Mouse (Mus musculus) kidney, adult 2 months (tissue): ENCODE measurements at regions not wholly inside any gene's neighbourhood (a gene's known extent, or its start where the extent isn't known, plus 50 kb on each side); places are given as distances from the start of the nearest gene placed in this dataset.
"Not testable (repeated sequence)": the region's sequence is repeated elsewhere in the genome, so short reads cannot be mapped to it uniquely, and the experiment has no call there.

ENCODE experiments used
- DNase-seq: peaks from one replicate; pipeline ENCODE4 v3.0.0; 2021
- H3K27ac ChIP-seq: fragments of 200-500 bp; 2 replicates; pipeline ENCODE4 v1.5.1; 2012; ENCODE audit warnings: low read depth, low read length, control low read depth, inconsistent platforms; ENCODE audit not compliant: insufficient read depth
- H3K27me3 ChIP-seq: fragments of 200-500 bp; replicated peaks from 2 replicates; pipeline ENCODE4 v1.6.1; 2012; ENCODE audit warnings: mild to moderate bottlenecking, moderate library complexity, low read length, inconsistent platforms; ENCODE audit not compliant: control insufficient read depth, insufficient read depth
- H3K36me3 ChIP-seq: fragments of 200-500 bp; 2 replicates; pipeline ENCODE4 v1.6.1; 2012; ENCODE audit warnings: mild to moderate bottlenecking, moderate library complexity, low read length, inconsistent platforms; ENCODE audit not compliant: control insufficient read depth, insufficient read depth
- H3K4me1 ChIP-seq: fragments of 200-500 bp; 2 replicates; pipeline ENCODE4 v1.6.1; 2011; ENCODE audit warnings: low read length; ENCODE audit not compliant: control insufficient read depth, insufficient read depth
- H3K4me3 ChIP-seq: fragments of 200-500 bp; 2 replicates; pipeline ENCODE4 v1.5.1; 2011; ENCODE audit warnings: mild to moderate bottlenecking, low read depth, low read length, control low read depth; ENCODE audit not compliant: insufficient read depth
- CTCF ChIP-seq: fragments of 200-500 bp; conservative IDR thresholded peaks from 2 replicates; pipeline ENCODE4 v1.5.1; 2011; ENCODE audit warnings: low read depth, mild to moderate bottlenecking, control low read depth, low read length, moderate library complexity, mixed read lengths; ENCODE audit not compliant: insufficient read depth, insufficient read length
- POLR2A ChIP-seq: fragments of 200-500 bp; IDR thresholded peaks from one replicate; pipeline ENCODE4 v1.6.1; 2011; ENCODE audit warnings: low read depth, low read length, control low read depth
- WGBS: fragments of 180-500 bp; shearing (Covaris S2); methylation state at CpG from one replicate; pipeline ENCODE4 v1.1.7; 2018; 5-methylcytosine and 5-hydroxymethylcytosine counted together

GRCm38 (mm10) chr13:44663730-44664129 is 65.5 kb upstream of the Jarid2 start:
- no peaks in the 10 kb centered on the region for H3K4me1 ChIP-seq
- H3K27me3 ChIP-seq: no peaks in the 10 kb centered on the region
- H3K36me3 ChIP-seq: no peaks in the 10 kb centered on the region
- no peak for DNase-seq
- no peak overlapping the region for H3K4me3 ChIP-seq
- WGBS: 71% methylated on average over 7 of the region's 7 CpGs
- TF ChIP-seq POLR2A: no peak
- no peak for TF ChIP-seq CTCF
- no peak overlapping the region for H3K27ac ChIP-seq

DNA sequence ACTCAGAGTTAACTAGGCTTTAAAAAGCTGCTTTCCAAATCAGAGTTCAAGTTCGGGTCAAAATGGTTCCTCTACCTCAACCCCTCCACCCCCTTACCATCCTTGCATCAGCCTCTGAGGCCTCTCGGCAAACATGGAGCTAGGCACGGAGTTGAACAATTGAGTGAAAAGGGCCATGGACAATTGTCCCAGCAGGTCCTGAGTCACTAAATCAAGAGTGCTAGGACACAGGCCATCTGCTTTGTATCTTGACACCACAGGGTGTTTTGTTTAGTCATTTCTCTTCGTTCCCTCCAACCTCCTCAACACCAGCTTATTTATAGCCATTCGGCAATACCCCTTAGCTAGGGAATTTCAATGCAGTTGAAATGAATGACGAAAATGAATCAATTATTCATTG is 59.5 kb upstream of the Jarid2 start:
- no peaks in the 10 kb centered on the region for H3K27me3 ChIP-seq
- no peak overlapping the region for H3K27ac ChIP-seq
- no peaks in the 10 kb centered on the region for H3K4me1 ChIP-seq
- no peak for TF ChIP-seq POLR2A
- no peak for TF ChIP-seq CTCF
- no peaks in the 10 kb centered on the region for H3K36me3 ChIP-seq
- 83% methylated on average over 6 of the region's 6 CpGs for WGBS
- H3K4me3 ChIP-seq: no peak overlapping the region
- no peak for DNase-seq

DNA sequence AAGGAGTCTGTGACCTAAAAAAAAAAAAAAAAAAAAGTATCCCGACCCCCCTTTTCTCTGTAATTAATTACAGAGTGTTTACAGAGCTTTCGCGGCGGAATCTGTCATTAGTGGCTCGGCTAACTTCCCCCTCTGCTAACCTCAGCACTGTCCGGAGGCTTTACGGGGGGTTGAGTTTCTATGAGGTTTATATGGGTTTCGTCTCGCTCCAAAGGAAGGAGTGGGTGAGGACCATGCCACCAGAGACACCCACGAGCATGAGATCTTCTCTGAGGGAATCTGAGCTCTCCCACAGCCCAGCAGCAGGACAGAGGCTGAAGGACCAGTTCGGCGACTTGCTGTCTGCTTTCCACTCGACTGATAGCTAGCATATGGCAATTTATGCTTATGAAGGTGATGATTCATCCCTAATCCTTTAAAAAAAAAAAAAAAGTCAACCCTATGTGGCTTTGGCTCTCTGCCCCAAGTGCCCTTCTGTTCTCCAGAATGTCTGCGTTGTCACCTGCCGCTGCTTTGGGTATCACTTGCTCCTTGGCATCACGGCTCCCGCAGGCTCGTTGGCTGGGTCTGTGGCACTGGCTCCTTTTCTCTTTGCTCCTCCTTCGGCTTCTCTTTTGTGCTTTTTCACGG is 55.8 kb upstream of the Jarid2 start:
- no peak for DNase-seq
- TF ChIP-seq POLR2A (no peak), CTCF (no peak)
- Histone ChIP-seq H3K27ac (no peak overlapping the region), H3K4me1 (no peaks in the 10 kb centered on the region), H3K27me3 (no peaks in the 10 kb centered on the region), H3K36me3 (no peaks in the 10 kb centered on the region), H3K4me3 (no peak overlapping the region)
- WGBS: 23% methylated on average over 20 of the region's 20 CpGs

- no peaks in the 10 kb centered on the region for H3K4me1 ChIP-seq
- DNase-seq: no peak
- WGBS: 29% methylated on average over 12 of the region's 12 CpGs
- TF ChIP-seq CTCF (no peak), POLR2A (no peak)
- H3K36me3 ChIP-seq: no peaks in the 10 kb centered on the region
- no peak overlapping the region for H3K4me3 ChIP-seq
- H3K27ac ChIP-seq: no peak overlapping the region
- no peaks in the 10 kb centered on the region for H3K27me3 ChIP-seq
Measured at GRCm38 (mm10) chr13:44673967-44674357, 55.3 kb upstream of the Jarid2 start.

- H3K36me3 ChIP-seq: no peaks in the 10 kb centered on the region
- no peak for DNase-seq
- no peak overlapping the region for H3K27ac ChIP-seq
- no peak overlapping the region for H3K4me3 ChIP-seq
- 85% methylated on average over 8 of the region's 8 CpGs for WGBS
- H3K4me1 ChIP-seq: no peaks in the 10 kb centered on the region
- TF ChIP-seq POLR2A (no peak), CTCF (no peak)
- H3K27me3 ChIP-seq: no peaks in the 10 kb centered on the region
Measured at GRCm38 (mm10) chr13:44674926-44675650, 54.2 kb upstream of the Jarid2 start.

DNA sequence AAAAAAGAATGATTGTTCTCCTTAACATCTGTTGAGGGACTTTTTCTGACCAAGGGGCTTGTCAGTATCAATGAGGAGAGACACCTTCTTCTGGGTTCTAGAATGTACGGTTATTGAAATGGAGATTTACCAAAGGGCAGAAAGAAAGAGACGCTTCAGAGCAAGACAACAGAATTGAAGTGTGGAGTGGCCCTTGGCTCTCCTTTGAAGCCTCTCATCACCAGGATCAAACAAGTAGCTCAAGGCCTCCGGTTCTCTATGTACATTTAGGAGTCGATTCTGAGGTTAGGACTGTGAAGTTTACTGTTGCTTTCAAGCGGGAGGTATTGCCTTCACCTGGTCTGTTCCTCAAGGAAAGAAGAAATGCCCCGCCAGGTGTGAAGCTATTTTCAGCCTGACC is 53.2 kb upstream of the Jarid2 start:
- no peak for TF ChIP-seq CTCF
- TF ChIP-seq POLR2A: no peak
- Histone ChIP-seq H3K4me1 (no peaks in the 10 kb centered on the region), H3K4me3 (no peak overlapping the region), H3K27ac (no peak overlapping the region), H3K36me3 (no peaks in the 10 kb centered on the region), H3K27me3 (no peaks in the 10 kb centered on the region)
- no peak for DNase-seq
- WGBS: 88% methylated on average over 6 of the region's 6 CpGs

DNA sequence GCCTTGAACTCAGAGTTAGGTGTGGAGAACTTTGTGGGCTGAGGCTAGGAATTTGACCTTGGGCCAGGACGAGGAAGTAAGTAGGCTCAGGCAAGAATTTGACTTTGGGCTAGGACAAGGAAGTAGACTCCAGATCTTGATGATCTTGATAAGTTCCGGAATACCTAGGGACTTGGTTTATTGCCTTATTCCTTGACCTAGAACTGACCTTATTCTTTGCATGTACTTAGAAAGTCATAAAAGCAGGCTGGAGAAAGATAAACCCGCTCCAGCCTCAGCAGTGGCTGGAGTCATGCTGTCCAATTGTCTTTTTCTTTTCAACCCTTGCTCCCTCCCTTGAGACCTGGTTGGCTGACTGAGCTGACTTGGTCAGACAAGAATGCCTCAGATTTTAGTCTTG is 51.2 kb upstream of the Jarid2 start:
- no peaks in the 10 kb centered on the region for H3K4me1 ChIP-seq
- WGBS: 75% methylated on average over 3 of the region's 3 CpGs
- TF ChIP-seq POLR2A: no peak

GRCm38 (mm10) chr13:44679457-44679856 is 49.8 kb upstream of the Jarid2 start:
- H3K27ac ChIP-seq, H3K36me3 ChIP-seq, H3K27me3 ChIP-seq, H3K4me3 ChIP-seq, DNase-seq, H3K4me1 ChIP-seq: not testable (repeated sequence)
- WGBS: 97% methylated on average over 7 of the region's 7 CpGs

More for the DNA sequence above, 51.2 kb upstream of the Jarid2 start:
- Histone ChIP-seq H3K27ac (no peak overlapping the region), H3K4me3 (no peak overlapping the region), H3K27me3 (no peaks in the 10 kb centered on the region), H3K36me3 (no peaks in the 10 kb centered on the region)
- no peak for DNase-seq
